Mouse (Mus musculus) mature B cell (primary cell): ENCODE results near the gene Srek1ip1.

Source experiments
- in situ Hi-C: fragments of 300-500 bp; cut with MboI; formaldehyde crosslinking; loops from 2 replicates; pipeline ENCODE4 v1.14.3; 2019

The Srek1ip1 gene

GRCm38 (mm10) chr13:104841937-104842336, 49.7 kb downstream of the Srek1ip1 start:
- in situ Hi-C loops, result no loop called here

DNA sequence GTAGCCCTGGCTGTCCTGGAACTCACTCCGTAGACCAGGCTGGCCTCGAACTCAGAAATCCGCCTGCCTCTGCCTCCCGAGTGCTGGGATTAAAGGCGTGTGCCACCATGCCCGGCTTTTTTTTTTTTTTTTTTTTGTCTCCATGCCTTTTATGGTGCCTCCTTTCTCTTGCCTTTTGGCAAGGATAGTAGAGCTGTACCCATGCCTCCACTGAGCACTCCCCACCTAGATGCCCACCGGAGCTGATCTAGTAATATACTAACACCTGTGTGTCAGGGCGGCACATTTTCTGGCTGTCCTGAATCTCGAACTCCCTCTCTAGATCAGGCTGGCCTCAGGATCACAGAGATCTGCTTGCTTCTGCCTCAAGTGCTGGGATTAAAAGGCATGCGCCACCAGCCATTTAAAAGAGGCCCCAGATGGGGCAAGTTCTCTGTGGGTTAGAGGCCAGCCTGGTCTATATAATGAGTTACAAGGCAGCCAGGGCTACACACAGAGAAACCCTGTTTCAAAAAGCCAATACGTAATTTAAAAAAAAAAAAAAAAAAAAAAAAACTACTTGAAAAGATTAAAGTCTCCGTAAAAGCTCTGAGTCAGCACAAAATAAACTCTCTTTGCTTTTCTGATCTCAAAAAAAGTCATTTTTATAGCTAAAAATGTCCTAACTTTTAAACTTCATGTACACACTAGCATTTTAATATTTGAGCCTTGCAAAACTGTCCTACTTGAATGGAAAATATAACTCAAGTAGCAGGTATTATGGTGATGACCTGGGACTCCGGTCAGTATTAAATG, 51.2 kb downstream of the Srek1ip1 start:
- in situ Hi-C loops, result no loop called here

DNA sequence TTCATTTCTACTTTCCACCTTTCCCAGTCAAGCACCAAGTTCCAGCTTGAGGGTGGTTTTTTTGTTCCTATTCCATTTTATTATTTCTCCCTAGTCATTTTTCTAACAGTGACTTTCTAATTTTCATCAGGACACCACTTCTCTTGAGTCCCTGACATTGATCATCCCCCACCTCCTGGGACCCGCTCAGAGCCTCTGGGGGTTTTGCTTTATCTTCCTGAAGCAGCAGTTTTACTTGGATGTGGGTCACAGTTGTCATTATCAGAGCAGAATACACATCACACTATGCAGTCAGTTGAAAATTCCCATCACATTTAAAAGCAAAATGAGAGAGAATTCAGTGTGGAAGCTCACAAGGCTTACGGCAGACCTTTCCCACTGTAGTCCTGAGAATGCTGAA, 61.4 kb downstream of the Srek1ip1 start:
- in situ Hi-C loops, result no loop called here

DNA sequence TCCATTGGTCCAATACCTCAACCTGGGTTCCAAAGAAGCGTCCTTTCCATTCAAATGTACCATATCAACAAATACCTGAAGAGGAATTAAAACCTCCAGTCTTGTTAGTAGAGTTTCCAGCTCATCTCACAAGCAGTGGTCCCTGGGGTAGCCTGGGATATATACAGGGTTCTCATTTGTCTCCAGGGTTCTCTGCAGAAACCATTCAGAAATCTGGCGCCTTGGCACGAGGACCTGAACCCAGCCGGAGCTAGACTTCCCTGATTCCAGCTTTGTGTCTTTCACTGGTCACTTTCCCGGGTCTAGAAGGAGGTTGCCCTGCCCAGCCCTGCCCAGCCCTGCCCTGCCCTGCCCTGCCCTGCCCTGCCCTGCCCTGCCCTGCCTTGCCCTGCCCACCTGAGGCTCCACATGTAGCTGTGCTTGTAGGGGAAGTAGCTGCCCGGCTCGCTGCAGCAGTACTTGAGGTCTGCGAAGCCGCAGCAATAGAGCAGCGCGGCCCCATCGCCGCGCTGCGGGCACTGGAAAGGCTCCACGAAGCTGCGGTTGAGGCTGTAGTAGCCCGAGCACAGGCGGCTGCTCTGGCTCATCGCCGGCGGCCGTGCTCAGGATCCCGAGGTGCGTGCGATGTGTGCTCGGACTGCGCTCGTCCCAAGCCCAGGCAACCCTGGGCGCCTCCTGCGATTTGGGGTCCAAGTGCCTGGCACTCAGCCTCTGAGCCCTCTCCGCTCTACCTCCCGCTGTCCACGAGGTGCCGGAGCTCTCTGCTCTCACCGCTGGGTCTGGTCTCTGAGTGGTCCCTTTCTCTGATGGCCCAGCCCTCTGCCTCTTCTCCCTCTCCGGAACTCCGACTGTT, 71.1 kb downstream of the Srek1ip1 start, which contains the start of gene Shisal2b:
Shisal2b (minus strand) TSS at position 767 of the 853 bp plus-strand sequence.
- in situ Hi-C loops, result no loop called here

- in situ Hi-C loops, result no loop called here
Measured at GRCm38 (mm10) chr13:104866726-104867125, 74.4 kb downstream of the Srek1ip1 start.

DNA sequence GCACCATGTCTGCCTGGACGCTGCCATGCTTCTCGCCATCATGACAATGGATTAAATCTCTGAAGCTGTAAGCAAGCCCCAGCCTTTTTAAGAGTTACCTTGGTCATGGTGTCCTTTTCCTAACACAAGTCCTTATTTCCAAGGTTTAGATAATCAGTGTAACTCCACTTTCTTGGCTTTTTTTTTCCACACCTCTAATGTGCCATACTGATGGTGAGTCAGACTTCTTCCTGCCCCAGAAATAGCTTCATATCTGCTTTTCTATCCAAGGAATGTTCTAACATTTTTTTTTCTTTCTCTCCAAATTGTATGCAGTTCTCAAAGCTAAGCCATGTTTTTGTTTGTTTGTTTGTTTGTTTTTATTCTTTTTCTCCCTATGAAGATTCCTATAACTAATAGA, 77.6 kb downstream of the Srek1ip1 start:
- in situ Hi-C loops, result no loop called here

DNA sequence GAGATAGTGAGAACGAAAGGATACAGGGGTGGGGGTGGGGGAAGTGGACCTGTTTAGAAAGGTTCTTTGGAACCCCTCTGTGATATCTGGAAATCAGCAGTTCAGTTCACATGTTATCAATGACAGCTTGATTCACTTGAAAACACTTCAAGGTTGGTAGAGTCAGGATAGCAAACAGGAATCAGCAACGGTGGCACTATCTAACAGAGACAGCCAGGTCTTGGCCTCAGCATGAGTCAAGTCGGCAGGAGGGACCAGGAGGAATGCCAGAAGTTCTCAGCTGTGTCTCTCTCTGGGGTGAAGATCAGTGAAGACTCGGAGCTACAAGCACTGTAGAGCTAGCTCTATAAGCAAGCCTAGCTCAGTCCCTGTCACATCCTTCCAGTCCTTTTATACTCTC, 86.2 kb downstream of the Srek1ip1 start:
- in situ Hi-C loops, result no loop called here

GRCm38 (mm10) chr13:104883566-104884249, 91.4 kb downstream of the Srek1ip1 start:
- in situ Hi-C loops, result no loop called here

GRCm38 (mm10) chr13:104886308-104887032, 94.2 kb downstream of the Srek1ip1 start:
- in situ Hi-C loops, result no loop called here
